Mouse (Mus musculus) liver, embryonic 12.5 days (tissue): ENCODE results near the gene Hgfac. TPM values are rescaled to one million over a fixed set of nuclear protein-coding genes. Genes with fewer than 3 reads are reported as not detected.

Experiments
- ATAC-seq: fragments of 200-750 bp; cut with Nextera tagmentation; 2 replicates; pipeline ENCODE4 v1.8.0; 2017; ENCODE audit warnings: moderate number of reproducible peaks, mild to moderate bottlenecking, moderate library complexity
- H3K27ac ChIP-seq: fragments of 300-500 bp; sonication (generic); 2 replicates; pipeline ENCODE4 v1.5.1; 2016; ENCODE audit warnings: mild to moderate bottlenecking
- H3K27me3 ChIP-seq: fragments of 300-500 bp; sonication (generic); replicated peaks from 2 replicates; pipeline ENCODE4 v1.6.1; 2016; ENCODE audit warnings: mild to moderate bottlenecking, moderate library complexity
- H3K36me3 ChIP-seq: fragments of 300-500 bp; sonication (generic); 2 replicates; pipeline ENCODE4 v1.6.1; 2016; ENCODE audit warnings: mild to moderate bottlenecking, moderate library complexity
- H3K4me1 ChIP-seq: fragments of 300-500 bp; sonication (generic); 2 replicates; pipeline ENCODE4 v1.6.1; 2016
- H3K4me2 ChIP-seq: fragments of 300-500 bp; sonication (generic); 2 replicates; pipeline ENCODE4 v1.6.1; 2016; ENCODE audit warnings: mild to moderate bottlenecking, moderate library complexity
- H3K4me3 ChIP-seq: fragments of 300-500 bp; sonication (generic); 2 replicates; pipeline ENCODE4 v1.5.1; 2016; ENCODE audit warnings: mild to moderate bottlenecking, moderate library complexity
- H3K9ac ChIP-seq: fragments of 300-500 bp; sonication (generic); 2 replicates; pipeline ENCODE4 v1.6.1; 2016; ENCODE audit warnings: mild to moderate bottlenecking, moderate library complexity
- H3K9me3 ChIP-seq: fragments of 300-500 bp; sonication (generic); replicated peaks from 2 replicates; pipeline ENCODE4 v1.6.1; 2016; ENCODE audit warnings: mild to moderate bottlenecking, moderate library complexity
- WGBS: fragments of 180-500 bp; shearing (Covaris S2); methylation state at CpG from one replicate; pipeline ENCODE4 v1.1.7; 2016; ENCODE audit not compliant: insufficient replicate concordance; 5-methylcytosine and 5-hydroxymethylcytosine counted together
- polyA plus RNA-seq: library from polyadenylated mRNA; unstranded; fragments of >200 nt; fragmentation: Nextera tagmentation; extraction: Ambion mirVana; gene quantifications from 2 replicates; pipeline ENCODE4 v1.2.1, GENCODE M21; 2016

The Hgfac gene
- polyA plus RNA-seq, 1 experiment from 2014 or later, result 44.1 TPM

- peak overlapping the region; percentile 44 for H3K4me2 ChIP-seq
- H3K9ac ChIP-seq, result no peak overlapping the region
- 3% methylated on average over 1 of the region's 1 CpGs for WGBS
These were observed 1.8 kb downstream of the Hgfac start for GRCm38 (mm10) chr5:35043110-35043451.

GRCm38 (mm10) chr5:35050541-35050940 lies 9.2 kb downstream of the Hgfac start:
- no peaks in the 10 kb centered on the region for H3K9me3 ChIP-seq
- H3K36me3 ChIP-seq, result no peaks in the 10 kb centered on the region
- no peak overlapping the region for H3K9ac ChIP-seq
- no peak overlapping the region for H3K27ac ChIP-seq
- 56% methylated on average over 5 of the region's 5 CpGs for WGBS
- H3K4me2 ChIP-seq, result no peak overlapping the region
- peaks cover 40% of the 10 kb centered on the region for H3K27me3 ChIP-seq
- H3K4me3 ChIP-seq, result no peak overlapping the region
- ATAC-seq, result no peak
- no peaks in the 10 kb centered on the region for H3K4me1 ChIP-seq

More at GRCm38 (mm10) chr5:35043110-35043451, 1.8 kb downstream of the Hgfac start:
- no peaks in the 10 kb centered on the region for H3K36me3 ChIP-seq
- H3K27me3 ChIP-seq, result no peaks in the 10 kb centered on the region; the same call in 1 of the 2 replicates
- H3K9me3 ChIP-seq, result no peaks in the 10 kb centered on the region
- no peak overlapping the region for H3K4me3 ChIP-seq
- peak; percentile 54 for ATAC-seq
- no peak overlapping the region for H3K27ac ChIP-seq
- H3K4me1 ChIP-seq, result peaks cover 29% of the 10 kb centered on the region

GRCm38 (mm10) chr5:35054628-35055027 lies 13.3 kb downstream of the Hgfac start:
- 67% methylated on average over 3 of the region's 3 CpGs for WGBS
- Histone ChIP-seq H3K36me3 (no peaks in the 10 kb centered on the region), H3K4me1 (peaks cover 12% of the 10 kb centered on the region), H3K9ac (no peak overlapping the region), H3K27ac (no peak overlapping the region), H3K4me2 (no peak overlapping the region), H3K9me3 (no peaks in the 10 kb centered on the region), H3K27me3 (peaks cover 77% of the 10 kb centered on the region), H3K4me3 (no peak overlapping the region)
- ATAC-seq, result no peak

- Histone ChIP-seq H3K4me3 (no peak overlapping the region), H3K9ac (no peak overlapping the region), H3K4me2 (no peak overlapping the region), H3K9me3 (no peaks in the 10 kb centered on the region), H3K36me3 (no peaks in the 10 kb centered on the region), H3K4me1 (peaks cover 12% of the 10 kb centered on the region), H3K27me3 (peaks cover 82% of the 10 kb centered on the region), H3K27ac (no peak overlapping the region)
- no peak for ATAC-seq
- 66% methylated on average over 12 of the region's 12 CpGs for WGBS
These were observed 13.8 kb downstream of the Hgfac start for GRCm38 (mm10) chr5:35055076-35055475.

- H3K9ac ChIP-seq, result peak within 1 kb of the TSS; percentile 25; the same call in 1 of the 2 replicates
- H3K4me2 ChIP-seq, result peak within 1 kb of the TSS; percentile 72
- H3K27me3 ChIP-seq, result peaks cover 87% of the 10 kb centered on the region
- peaks cover 12% of the 10 kb centered on the region for H3K4me1 ChIP-seq
- H3K36me3 ChIP-seq, result no peaks in the 10 kb centered on the region
- ATAC-seq, result 0 out of 2 replicates have a peak, but pooled peaks have one; percentile 28
- 1% methylated on average over 51 of the region's 74 CpGs for WGBS
- no peak within 1 kb of the TSS for H3K27ac ChIP-seq
- peak within 1 kb of the TSS; percentile 56 for H3K4me3 ChIP-seq
- no peaks in the 10 kb centered on the region for H3K9me3 ChIP-seq
These were observed 15.5 kb downstream of the Hgfac start, which contains the start of gene Dok7 for GRCm38 (mm10) chr5:35056604-35057432. Gene Dok7, plus strand, starts transcription at chr5:35056766.

GRCm38 (mm10) chr5:35057582-35057981 lies 16.3 kb downstream of the Hgfac start:
- H3K4me3 ChIP-seq, result no peak overlapping the region

GRCm38 (mm10) chr5:35058216-35058615 lies 16.9 kb downstream of the Hgfac start:
- Histone ChIP-seq H3K4me2 (no peak overlapping the region), H3K4me1 (peaks cover 12% of the 10 kb centered on the region), H3K27me3 (peaks cover 80% of the 10 kb centered on the region), H3K9ac (no peak overlapping the region), H3K9me3 (no peaks in the 10 kb centered on the region), H3K36me3 (no peaks in the 10 kb centered on the region), H3K27ac (no peak overlapping the region), H3K4me3 (no peak overlapping the region)
- WGBS, result 48% methylated on average over 1 of the region's 1 CpGs
- ATAC-seq, result no peak

More at GRCm38 (mm10) chr5:35057582-35057981, 16.3 kb downstream of the Hgfac start:
- peak overlapping the region; percentile 72; the same call in 1 of the 2 replicates for H3K4me2 ChIP-seq
- no peaks in the 10 kb centered on the region for H3K36me3 ChIP-seq
- H3K9ac ChIP-seq, result no peak overlapping the region
- H3K27me3 ChIP-seq, result peaks cover 83% of the 10 kb centered on the region
- H3K4me1 ChIP-seq, result peaks cover 12% of the 10 kb centered on the region
- 29% methylated on average over 4 of the region's 4 CpGs for WGBS
- no peak overlapping the region for H3K27ac ChIP-seq
- H3K9me3 ChIP-seq, result no peaks in the 10 kb centered on the region
- ATAC-seq, result no peak

- WGBS, result 38% methylated on average over 3 of the region's 3 CpGs
- H3K27ac ChIP-seq, result no peak overlapping the region
These were observed 18.8 kb downstream of the Hgfac start for GRCm38 (mm10) chr5:35060098-35060497.

GRCm38 (mm10) chr5:35069841-35070240 lies 28.5 kb downstream of the Hgfac start:
- Histone ChIP-seq H3K4me1 (no peaks in the 10 kb centered on the region), H3K4me2 (no peak overlapping the region), H3K9me3 (no peaks in the 10 kb centered on the region), H3K36me3 (no peaks in the 10 kb centered on the region), H3K4me3 (no peak overlapping the region), H3K27me3 (peaks cover 12% of the 10 kb centered on the region; the same call in 1 of the 2 replicates), H3K9ac (no peak overlapping the region), H3K27ac (no peak overlapping the region)
- ATAC-seq, result no peak
- 67% methylated on average over 2 of the region's 2 CpGs for WGBS

More at GRCm38 (mm10) chr5:35060098-35060497, 18.8 kb downstream of the Hgfac start:
- Histone ChIP-seq H3K27me3 (peaks cover 69% of the 10 kb centered on the region), H3K4me1 (peaks cover 12% of the 10 kb centered on the region), H3K9me3 (no peaks in the 10 kb centered on the region), H3K9ac (no peak overlapping the region), H3K36me3 (no peaks in the 10 kb centered on the region), H3K4me2 (no peak overlapping the region), H3K4me3 (no peak overlapping the region)
- ATAC-seq, result no peak

- no peaks in the 10 kb centered on the region for H3K36me3 ChIP-seq
- no peak overlapping the region for H3K4me2 ChIP-seq
- 66% methylated on average over 8 of the region's 8 CpGs for WGBS
- no peak overlapping the region for H3K4me3 ChIP-seq
- H3K9ac ChIP-seq, result no peak overlapping the region
- H3K27ac ChIP-seq, result no peak overlapping the region
- ATAC-seq, result no peak
- H3K4me1 ChIP-seq, result no peaks in the 10 kb centered on the region
- no peaks in the 10 kb centered on the region for H3K9me3 ChIP-seq
- H3K27me3 ChIP-seq, result peaks cover 12% of the 10 kb centered on the region; the same call in 1 of the 2 replicates
These were observed 29.0 kb downstream of the Hgfac start for GRCm38 (mm10) chr5:35070314-35070713.

GRCm38 (mm10) chr5:35070953-35071352 lies 29.6 kb downstream of the Hgfac start:
- peaks cover 12% of the 10 kb centered on the region; the same call in 1 of the 2 replicates for H3K27me3 ChIP-seq
- no peak overlapping the region for H3K9ac ChIP-seq
- no peaks in the 10 kb centered on the region for H3K4me1 ChIP-seq
- H3K27ac ChIP-seq, result no peak overlapping the region
- no peak for ATAC-seq
- no peak overlapping the region for H3K4me3 ChIP-seq
- no peaks in the 10 kb centered on the region for H3K9me3 ChIP-seq
- 51% methylated on average over 7 of the region's 7 CpGs for WGBS
- H3K4me2 ChIP-seq, result no peak overlapping the region
- no peaks in the 10 kb centered on the region for H3K36me3 ChIP-seq

- no peaks in the 10 kb centered on the region for H3K4me1 ChIP-seq
- peaks cover 6% of the 10 kb centered on the region; the same call in 1 of the 2 replicates for H3K27me3 ChIP-seq
- no peaks in the 10 kb centered on the region for H3K9me3 ChIP-seq
- no peak overlapping the region for H3K4me2 ChIP-seq
- H3K9ac ChIP-seq, result no peak overlapping the region
- H3K36me3 ChIP-seq, result no peaks in the 10 kb centered on the region
- WGBS, result 81% methylated on average over 6 of the region's 6 CpGs
- ATAC-seq, result no peak
- H3K4me3 ChIP-seq, result no peak overlapping the region
- no peak overlapping the region for H3K27ac ChIP-seq
These were observed 30.5 kb downstream of the Hgfac start for GRCm38 (mm10) chr5:35071855-35072254.
